ENCODE assay signal across 8 mouse cellular contexts in genomic region chr7:107370232-107371125, GRCm38 (mm10). TPM values are rescaled to one million over a fixed set of nuclear protein-coding genes. Genes with fewer than 3 reads are reported as not detected.
DNase-seq lines count a peak whose midpoint lies in the region; ATAC-seq and TF ChIP-seq lines count a peak whose summit lies in the region.

Syt9 (plus strand) TSS chr7:107370728.

- TF ChIP-seq POLR2A in ES-Bruce4 (IDR thresholded peaks at IDR 0.05; ENCODE audit: insufficient read depth, low read length) = peak; percentile 26

- peak; percentile 94 for ATAC-seq in forebrain, embryonic 11.5 days (replicated peaks; ENCODE audit: low FRiP score)
- ATAC-seq in lung, embryonic 16.5 days (ENCODE audit: low read depth) = peak; percentile 93

- H3K9ac ChIP-seq in ES-Bruce4 (ENCODE audit: low read depth, poor library complexity, severe bottlenecking) = peak within 1 kb of the TSS; percentile 94
- peak within 1 kb of the TSS; percentile 72 for H3K9ac ChIP-seq in forebrain, embryonic 11.5 days (ENCODE audit: low read length)
- peak within 1 kb of the TSS; percentile 63 for H3K9ac ChIP-seq in lung, embryonic 16.5 days (ENCODE audit: low read length)

- DNase-seq in forebrain, embryonic 11.5 days (ENCODE audit: low spot score) = peak; percentile 75
- DNase-seq in hindbrain, embryonic 10.5 days (ENCODE audit: low spot score) = peak; percentile 56
- DNase-seq in layer of hippocampus, adult 8-10 months (ENCODE audit: low spot score in 2 of 2) = peak; percentile 2 to 17
- peak; percentile 84 for DNase-seq in retina, postnatal 1 day
- DNase-seq in natural killer cell, adult 2 months (ENCODE audit: low spot score in 2 of 2) = no peak

- H3K4me3 ChIP-seq in ES-Bruce4 (ENCODE audit: low read depth, low read length) = peak within 1 kb of the TSS; percentile 98
- H3K4me3 ChIP-seq in brown adipose tissue, adult 24 weeks (ENCODE audit: insufficient read depth, low read depth, low read length) = peak within 1 kb of the TSS; percentile 50
- peak within 1 kb of the TSS; percentile 67 for H3K4me3 ChIP-seq in forebrain, embryonic 11.5 days (ENCODE audit: low read depth, low read length)
- H3K4me3 ChIP-seq in hindbrain, embryonic 10.5 days = peak within 1 kb of the TSS; percentile 76
- H3K4me3 ChIP-seq in lung, embryonic 16.5 days (ENCODE audit: low read length) = peak within 1 kb of the TSS; percentile 67

- under 1% methylated on average over 76 of the region's 102 CpGs for WGBS in forebrain, embryonic 11.5 days
- WGBS in hindbrain, embryonic 10.5 days = 2% methylated on average over 102 of the region's 102 CpGs
- 2% methylated on average over 55 of the region's 102 CpGs for WGBS in lung, embryonic 16.5 days

- H3K4me1 ChIP-seq in ES-Bruce4 (ENCODE audit: control insufficient read depth, insufficient read depth, low read length) = no peaks in the 10 kb centered on the region
- H3K4me1 ChIP-seq in brown adipose tissue, adult 24 weeks (ENCODE audit: control insufficient read depth, insufficient read depth, insufficient read length, low read length) = no peaks in the 10 kb centered on the region; the same call in 1 of the 2 replicates
- no peaks in the 10 kb centered on the region for H3K4me1 ChIP-seq in forebrain, embryonic 11.5 days (replicated peaks; ENCODE audit: control insufficient read depth, insufficient read depth, low read length)
- peaks cover 15% of the 10 kb centered on the region for H3K4me1 ChIP-seq in hindbrain, embryonic 10.5 days (replicated peaks)
- peaks cover 6% of the 10 kb centered on the region; the same call in 1 of the 2 replicates for H3K4me1 ChIP-seq in lung, embryonic 16.5 days (replicated peaks; ENCODE audit: control insufficient read depth, insufficient read depth, low read length)

- no peak for TF ChIP-seq CTCF in ES-Bruce4 (IDR thresholded peaks at IDR 0.05; ENCODE audit: low read depth, low read length)

- H3K27ac ChIP-seq in ES-Bruce4 (ENCODE audit: insufficient read depth, low read length) = no peak within 1 kb of the TSS; the same call in 1 of the 2 replicates
- no peak within 1 kb of the TSS for H3K27ac ChIP-seq in brown adipose tissue, adult 24 weeks (replicated peaks; ENCODE audit: low read depth, low read length)
- no peak within 1 kb of the TSS for H3K27ac ChIP-seq in forebrain, embryonic 11.5 days (ENCODE audit: low read depth, low read length)
- peak within 1 kb of the TSS; percentile 79 for H3K27ac ChIP-seq in hindbrain, embryonic 10.5 days
- no peak within 1 kb of the TSS for H3K27ac ChIP-seq in lung, embryonic 16.5 days (ENCODE audit: low read length)

- no peaks in the 10 kb centered on the region for H3K27me3 ChIP-seq in ES-Bruce4 (ENCODE audit: control insufficient read depth, insufficient read depth, low read length, poor library complexity, severe bottlenecking)
- peaks cover 15% of the 10 kb centered on the region for H3K27me3 ChIP-seq in forebrain, embryonic 11.5 days (ENCODE audit: control insufficient read depth, insufficient read depth, low read length)
- peaks cover 70% of the 10 kb centered on the region for H3K27me3 ChIP-seq in hindbrain, embryonic 10.5 days (ENCODE audit: insufficient read depth, poor library complexity, severe bottlenecking)
- peaks cover 36% of the 10 kb centered on the region for H3K27me3 ChIP-seq in lung, embryonic 16.5 days (ENCODE audit: control insufficient read depth, insufficient read depth, low read depth, low read length)

- no peak for TF ChIP-seq EP300 in ES-Bruce4 (IDR thresholded peaks at IDR 0.05; ENCODE audit: insufficient read depth, low read depth, low read length)

- no peaks in the 10 kb centered on the region for H3K9me3 ChIP-seq in ES-Bruce4 (replicated peaks; ENCODE audit: control insufficient read depth, insufficient read depth, low read length, poor library complexity, severe bottlenecking)
- no peaks in the 10 kb centered on the region for H3K9me3 ChIP-seq in forebrain, embryonic 11.5 days (ENCODE audit: control insufficient read depth, low read length)
- no peaks in the 10 kb centered on the region for H3K9me3 ChIP-seq in hindbrain, embryonic 10.5 days
- H3K9me3 ChIP-seq in lung, embryonic 16.5 days (ENCODE audit: control insufficient read depth, low read length) = no peaks in the 10 kb centered on the region

- H3K36me3 ChIP-seq in ES-Bruce4 (ENCODE audit: control insufficient read depth, insufficient read depth, low read length, poor library complexity, severe bottlenecking) = no peaks in the 10 kb centered on the region
- H3K36me3 ChIP-seq in forebrain, embryonic 11.5 days (ENCODE audit: control insufficient read depth, insufficient read depth, low read length) = no peaks in the 10 kb centered on the region
- no peaks in the 10 kb centered on the region for H3K36me3 ChIP-seq in hindbrain, embryonic 10.5 days
- H3K36me3 ChIP-seq in lung, embryonic 16.5 days (ENCODE audit: control insufficient read depth, insufficient read depth, low read length) = no peaks in the 10 kb centered on the region

- H3K4me2 ChIP-seq in forebrain, embryonic 11.5 days (ENCODE audit: low read depth, low read length, severe bottlenecking) = peak within 1 kb of the TSS; percentile 92
- peak within 1 kb of the TSS; percentile 100 for H3K4me2 ChIP-seq in lung, embryonic 16.5 days (ENCODE audit: low read depth, low read length)

RNA-seq across cellular contexts. Expression of gene Syt9, which starts in this region (rescaled TPM):
- polyA plus RNA-seq in ES-Bruce4 (2011; ENCODE audit: insufficient read depth, insufficient read length, low read depth, missing spikeins) = 20.6 and 22.3 TPM in 2 replicates
- polyA plus RNA-seq in brown adipose tissue, adult 24 weeks (2012; ENCODE audit: insufficient read depth, insufficient read length, missing spikeins) = not detected in 2 replicates
- 5.6 and 6.6 TPM in 2 replicates for polyA plus RNA-seq in forebrain, embryonic 11.5 days (2014; fragmentation: Nextera tagmentation; extraction: Ambion mirVana)
- polyA plus RNA-seq in hindbrain, embryonic 10.5 days (2016; fragmentation: Nextera tagmentation; extraction: Ambion mirVana) = 3.6 and 3.7 TPM in 2 replicates
- 1 to 10 TPM; 4.7 to 6.4 (median 6.0) TPM for total RNA-seq in layer of hippocampus, adult 8-10 months (2022)
- 1.4 and 1.6 TPM in 2 replicates for polyA plus RNA-seq in lung, embryonic 16.5 days (2015; fragmentation: Nextera tagmentation; extraction: Ambion mirVana)

Comparison
In these comparisons a context has a peak if more than half of its experiments do, and no peak if none do; other contexts are left out.
1. DNase-seq: peak in forebrain, embryonic 11.5 days (single experiment), hindbrain, embryonic 10.5 days (single experiment), layer of hippocampus, adult 8-10 months (2 of 2) and retina, postnatal 1 day (single experiment); none in natural killer cell, adult 2 months (0 of 2).
2. Peak in every context shown above with its lines, with median percentiles within 50 percentile points of each other: H3K4me3 ChIP-seq and H3K9ac ChIP-seq.